Mouse (Mus musculus) CD4-positive helper T cell, adult 2 months (primary cell): ENCODE measurements at regions not wholly inside any gene's neighbourhood (a gene's known extent, or its start where the extent isn't known, plus 50 kb on each side); places are given as distances from the start of the nearest gene placed in this dataset.
"Not testable (repeated sequence)": the region's sequence is repeated elsewhere in the genome, so short reads cannot be mapped to it uniquely, and the experiment has no call there.

Experiments
- DNase-seq: peaks from one replicate; pipeline ENCODE4 v3.0.0-alpha.2; 2012; ENCODE audit warnings: low read depth, missing footprints, low spot score

DNA sequence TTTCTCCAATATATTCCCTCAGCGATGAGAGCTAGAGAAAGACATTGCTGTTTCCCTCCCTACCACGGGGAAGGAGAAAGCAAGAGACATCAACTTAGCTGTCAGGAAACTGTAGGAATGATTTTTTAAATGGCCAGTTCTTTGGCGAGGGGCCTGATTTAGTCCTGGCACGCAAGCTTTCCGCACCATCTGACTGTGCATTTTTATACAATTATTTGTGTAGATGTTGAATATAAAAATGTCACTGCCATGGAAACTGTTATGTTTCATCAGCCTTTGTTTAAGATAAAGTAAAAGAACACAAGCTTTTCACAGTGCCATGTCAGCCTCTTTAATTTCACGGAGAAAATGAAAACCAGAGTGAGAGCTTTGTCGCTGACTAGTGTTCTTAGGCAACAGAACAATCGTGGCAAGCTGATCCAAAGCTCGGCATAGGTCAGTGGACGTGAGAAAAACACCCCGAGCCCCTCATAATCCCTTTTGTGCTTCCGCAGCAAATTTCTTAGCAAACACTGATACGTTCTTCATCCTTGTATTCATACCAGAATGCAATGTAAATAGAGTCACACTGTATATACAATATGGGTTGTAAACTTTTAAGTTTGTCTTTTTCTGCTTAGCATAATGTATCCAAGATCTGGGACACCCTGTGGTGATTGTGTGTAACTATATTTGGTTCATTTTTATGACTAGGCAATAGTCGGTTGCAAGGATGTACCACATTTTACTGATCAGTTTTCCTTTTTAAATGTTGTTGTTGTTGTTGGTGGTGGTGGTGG is 79.9 kb upstream of the Tars start:
- DNase-seq = no peak

DNA sequence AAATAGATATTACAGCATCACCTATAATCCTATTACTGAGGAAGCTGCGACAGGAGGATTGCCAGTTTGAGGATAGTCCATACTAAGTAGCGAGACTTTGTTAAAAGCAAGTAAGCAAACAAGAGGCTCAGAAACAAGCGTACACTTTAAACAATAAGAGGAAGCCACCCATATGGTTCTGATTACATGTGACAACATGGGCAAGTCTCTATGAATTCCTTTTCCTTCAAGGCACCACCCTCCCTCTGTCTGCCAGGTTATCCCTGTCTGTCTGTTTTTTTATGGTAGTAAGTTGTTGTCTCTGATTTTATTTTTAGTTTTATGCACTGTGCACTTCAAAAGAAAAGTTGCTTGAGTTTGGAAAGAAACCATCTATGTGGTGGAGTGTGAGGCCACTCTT is 76.8 kb upstream of the Tars start:
- no peak for DNase-seq

DNA sequence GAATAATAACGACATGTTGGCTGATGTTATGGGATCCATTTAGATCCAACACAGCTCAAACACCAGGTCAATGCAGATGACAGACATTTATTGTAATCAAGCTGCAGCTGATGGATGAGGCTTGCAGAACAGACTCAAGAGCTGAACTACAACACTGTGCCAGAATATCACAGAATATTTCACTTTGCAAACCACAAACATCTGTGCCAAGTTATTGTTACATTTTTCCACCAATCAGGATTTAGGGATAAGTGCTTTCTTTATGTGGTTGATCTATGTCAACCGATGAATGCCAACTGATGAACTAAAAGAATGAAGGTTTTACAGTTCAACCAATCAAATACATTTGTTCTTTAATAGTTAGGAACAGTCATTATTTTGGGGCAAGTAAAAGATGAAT is 63.9 kb upstream of the Tars start:
- no peak for DNase-seq

DNA sequence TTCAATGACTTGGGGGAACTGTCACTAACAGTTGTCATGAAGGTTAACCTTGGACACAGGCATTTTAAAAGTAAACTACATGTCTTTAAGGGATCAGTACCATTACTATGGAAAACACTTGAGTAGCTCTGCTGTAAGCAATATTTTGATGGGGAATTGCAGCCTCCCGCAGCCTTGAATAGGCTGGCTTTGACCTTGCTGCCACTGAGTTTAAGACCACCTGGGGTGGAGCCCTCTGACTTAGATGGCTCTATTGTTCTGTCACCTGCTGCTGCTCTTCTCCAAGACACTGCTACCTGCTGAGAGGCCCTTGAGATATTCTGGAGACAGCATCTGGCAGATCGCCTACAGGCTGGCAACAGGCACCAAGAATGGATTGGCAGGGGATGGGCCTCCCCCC is 62.1 kb upstream of the Tars start:
- not testable (repeated sequence) for DNase-seq

DNA sequence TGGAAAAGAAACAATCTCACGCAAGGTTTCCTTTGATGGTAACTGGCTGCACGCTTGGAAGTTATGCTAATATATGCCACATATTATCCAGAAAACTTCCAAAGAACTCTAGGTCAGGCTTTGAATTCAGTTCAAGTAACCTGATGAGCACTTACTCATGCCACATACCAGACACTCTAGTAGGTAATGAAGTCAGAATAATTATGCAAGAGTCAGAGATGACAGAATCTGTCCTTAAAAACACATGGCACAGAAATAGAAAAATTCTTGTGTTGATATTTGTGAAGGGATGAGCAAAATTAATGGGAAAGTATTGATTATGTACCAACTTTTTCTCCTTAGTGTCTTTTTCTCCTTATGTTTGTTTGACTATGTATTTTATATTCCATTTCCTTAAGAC is 59.8 kb upstream of the Tars start:
- DNase-seq = no peak

DNA sequence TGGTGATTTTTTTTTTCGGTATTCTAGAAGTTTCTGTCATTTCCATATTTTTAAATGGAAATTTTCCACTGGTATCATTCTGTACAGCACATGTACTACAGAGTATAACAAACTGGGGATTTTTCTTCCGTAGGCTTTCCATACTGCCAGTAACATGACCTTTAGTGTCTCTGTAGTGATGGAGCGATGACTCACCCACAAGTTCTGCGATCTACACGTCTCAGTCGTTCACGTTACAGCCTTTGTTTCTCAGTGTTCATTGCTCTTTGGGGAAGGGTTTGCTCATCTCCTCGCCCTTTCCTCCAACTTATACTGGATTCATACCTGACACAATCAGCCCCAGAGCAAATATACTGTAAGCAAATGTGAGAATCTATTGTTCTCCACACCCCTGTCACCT is 57.8 kb upstream of the Tars start:
- DNase-seq = no peak

DNA sequence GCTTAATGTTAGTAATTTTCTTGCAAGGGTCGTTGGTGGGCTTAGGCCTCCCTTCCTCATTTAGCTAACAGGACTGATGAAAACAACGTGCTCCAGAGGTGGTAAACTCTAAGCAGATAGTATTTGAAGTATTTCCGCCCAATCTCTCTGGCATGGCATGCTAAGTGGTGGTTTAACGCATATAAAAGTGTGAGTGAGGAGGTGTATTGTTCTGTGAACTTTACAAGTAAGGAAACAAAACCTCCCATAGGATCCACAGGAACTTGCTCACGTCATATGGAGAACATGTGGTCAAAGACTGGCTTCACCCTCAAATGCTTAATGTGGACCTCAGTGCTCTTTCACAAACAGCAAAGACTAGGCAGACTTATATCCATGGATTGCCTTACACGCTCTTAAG is 56.5 kb upstream of the Tars start:
- no peak for DNase-seq

DNA sequence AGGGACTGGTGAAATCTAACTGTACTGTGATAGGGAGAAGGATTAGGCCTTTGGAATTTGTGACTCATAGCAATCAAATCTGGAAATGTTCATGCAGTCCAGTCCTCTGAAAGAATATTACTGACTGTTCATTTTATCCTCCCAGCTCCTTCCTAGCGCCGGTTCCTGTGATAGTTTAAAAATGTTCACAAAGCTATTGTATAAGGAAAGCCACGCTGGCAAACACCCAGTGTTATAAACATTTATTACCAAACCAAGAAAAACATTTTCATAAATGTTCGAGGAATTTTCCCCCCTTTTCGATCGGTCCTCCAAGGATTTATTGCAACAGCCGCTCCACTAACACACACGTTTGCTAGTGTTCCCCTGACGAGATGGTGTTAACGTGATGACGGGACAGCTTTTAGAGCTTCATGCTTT is 55.9 kb upstream of the Tars start:
- DNase-seq = no peak

DNA sequence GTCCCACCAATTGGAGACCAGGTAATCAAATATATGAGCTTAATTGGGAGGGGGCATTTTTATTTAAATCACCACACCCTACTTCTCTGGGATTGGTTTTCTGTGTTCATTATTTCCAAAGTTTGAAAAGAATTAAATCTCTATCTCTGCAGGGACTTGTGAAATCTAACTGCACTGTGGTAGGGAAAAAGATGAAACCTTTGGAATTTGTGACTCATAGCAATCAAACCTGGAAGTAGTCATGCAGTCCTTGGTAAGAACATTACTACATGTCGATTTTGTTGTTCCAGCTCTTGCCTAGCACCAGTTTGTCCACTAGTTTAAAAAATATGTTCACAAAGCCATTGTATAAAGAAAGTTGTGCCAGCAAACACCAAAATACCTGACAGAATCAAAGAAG is 54.5 kb upstream of the Tars start:
- no peak for DNase-seq

DNA sequence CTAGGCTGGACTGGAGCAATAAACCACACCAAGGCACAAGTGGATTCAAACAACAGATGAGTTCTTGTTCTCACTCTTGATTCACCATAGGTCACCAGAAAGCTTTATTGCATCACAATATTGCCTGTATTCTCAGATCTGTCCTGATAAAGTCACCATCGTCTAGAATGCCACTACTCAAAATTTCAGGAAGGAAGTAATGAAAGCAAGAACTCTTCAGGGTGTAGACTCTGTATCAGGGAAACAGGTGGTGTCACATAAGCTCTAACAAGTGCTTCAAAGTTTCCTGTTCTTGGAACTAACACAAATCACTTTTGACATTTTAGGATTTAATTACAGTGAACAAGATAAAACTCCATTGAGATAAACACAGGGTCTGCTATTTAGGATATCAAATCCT is 52.2 kb upstream of the Tars start:
- no peak for DNase-seq
